ENCODE assay signal across 8 mouse cellular contexts in the genomic region with DNA sequence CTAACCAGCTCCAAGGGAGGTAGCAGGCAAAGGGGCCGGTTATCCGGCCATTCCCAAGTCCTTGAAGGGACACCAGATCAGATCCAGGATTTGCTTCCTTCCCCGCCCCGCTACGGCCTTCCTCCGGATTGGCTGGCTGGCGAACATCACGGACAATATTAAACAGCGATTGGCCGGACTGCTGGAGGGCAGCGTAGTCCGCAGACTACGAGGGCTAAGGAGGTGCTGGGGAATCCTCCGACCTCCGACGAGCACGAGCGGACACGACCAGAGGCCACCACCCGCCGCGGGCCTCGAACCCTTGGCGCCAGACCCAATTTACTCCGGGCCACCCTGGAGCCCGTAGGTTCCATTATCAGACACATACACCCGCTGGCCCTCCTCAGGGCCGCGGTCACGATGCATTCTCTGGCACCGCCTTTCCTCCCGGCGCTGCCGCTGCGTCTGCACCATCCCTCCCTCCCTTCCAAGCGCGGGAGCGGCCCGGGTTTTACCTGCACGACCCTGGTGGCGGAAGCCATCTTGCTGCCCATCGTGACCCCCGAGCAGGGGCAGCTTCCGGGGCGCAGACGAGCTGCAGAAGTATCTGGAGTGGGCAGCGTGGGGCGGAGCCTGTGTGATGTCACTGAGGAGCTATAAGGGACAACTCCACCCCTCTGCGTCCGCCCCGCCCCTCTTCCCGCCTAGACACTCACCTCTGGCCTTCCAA. TPM values are rescaled to one million over a fixed set of nuclear protein-coding genes. Genes with fewer than 3 reads are reported as not detected.
DNase-seq lines count a peak whose midpoint lies in the region; ATAC-seq and TF ChIP-seq lines count a peak whose summit lies in the region.

Gene Mrps36 (minus strand): TSS at position 624 of the 709 bp plus-strand sequence.

- under 1% methylated on average over 52 of the region's 52 CpGs for WGBS in forebrain, embryonic 12.5 days
- under 1% methylated on average over 52 of the region's 52 CpGs for WGBS in heart, postnatal 0 days
- under 1% methylated on average over 52 of the region's 52 CpGs for WGBS in liver, embryonic 16.5 days (ENCODE audit: insufficient replicate concordance)
- WGBS in neural tube, embryonic 13.5 days = under 1% methylated on average over 52 of the region's 52 CpGs

- no peaks in the 10 kb centered on the region for H3K27me3 ChIP-seq in CH12.LX (replicated peaks)
- no peaks in the 10 kb centered on the region for H3K27me3 ChIP-seq in forebrain, embryonic 12.5 days
- H3K27me3 ChIP-seq in heart, postnatal 0 days (ENCODE audit: control insufficient read depth, insufficient read depth, low read length) = no peaks in the 10 kb centered on the region
- no peaks in the 10 kb centered on the region for H3K27me3 ChIP-seq in liver, embryonic 16.5 days (ENCODE audit: control insufficient read depth, insufficient read depth, low read depth, low read length)
- H3K27me3 ChIP-seq in neural tube, embryonic 13.5 days = no peaks in the 10 kb centered on the region
- H3K27me3 ChIP-seq in testis, adult 2 months (ENCODE audit: control insufficient read depth, insufficient read depth, low read length) = no peaks in the 10 kb centered on the region

- dilution Hi-C loops in CH12.LX (cut with MboI; ENCODE audit: extremely low pct_ligation_motif_present, extremely low pct_unique_long_range_greater_than_20kb, low sequenced_read_pairs) = no loop called here

- no peaks in the 10 kb centered on the region for H3K9me3 ChIP-seq in CH12.LX (replicated peaks; ENCODE audit: low read length)
- H3K9me3 ChIP-seq in forebrain, embryonic 12.5 days = no peaks in the 10 kb centered on the region
- no peaks in the 10 kb centered on the region for H3K9me3 ChIP-seq in heart, postnatal 0 days (replicated peaks; ENCODE audit: control insufficient read depth, low read length)
- H3K9me3 ChIP-seq in liver, embryonic 16.5 days (replicated peaks; ENCODE audit: control insufficient read depth, low read length) = no peaks in the 10 kb centered on the region
- H3K9me3 ChIP-seq in neural tube, embryonic 13.5 days = no peaks in the 10 kb centered on the region

- peaks cover 0 to 15% of the 10 kb centered on the region in 2 experiments for H3K36me3 ChIP-seq in CH12.LX (replicated peaks in 1 of 2; ENCODE audit: control insufficient read depth in 1 of 2, insufficient read depth in 1 of 2, low read length in 1 of 2)
- no peaks in the 10 kb centered on the region for H3K36me3 ChIP-seq in forebrain, embryonic 12.5 days (replicated peaks)
- peaks cover 12% of the 10 kb centered on the region; the same call in 1 of the 2 replicates for H3K36me3 ChIP-seq in heart, postnatal 0 days (replicated peaks; ENCODE audit: control insufficient read depth, insufficient read depth, low read length)
- H3K36me3 ChIP-seq in liver, embryonic 16.5 days (ENCODE audit: control insufficient read depth, insufficient read depth) = no peaks in the 10 kb centered on the region
- peaks cover 5% of the 10 kb centered on the region; the same call in 1 of the 2 replicates for H3K36me3 ChIP-seq in neural tube, embryonic 13.5 days
- no peaks in the 10 kb centered on the region for H3K36me3 ChIP-seq in testis, adult 2 months (ENCODE audit: control insufficient read depth, insufficient read depth, low read length)

- in situ Hi-C loops in CH12.LX (cut with MboI; ENCODE audit: low pct_ligation_motif_present, low pct_unique_long_range_greater_than_20kb, low sequenced_read_pairs) = no loop called here

- peaks cover 6 to 22% of the 10 kb centered on the region in 2 experiments for H3K4me1 ChIP-seq in CH12.LX (ENCODE audit: control insufficient read depth in 1 of 2, insufficient read depth in 2 of 2)
- H3K4me1 ChIP-seq in forebrain, embryonic 12.5 days = peaks cover 13% of the 10 kb centered on the region
- peaks cover 8% of the 10 kb centered on the region for H3K4me1 ChIP-seq in heart, postnatal 0 days (ENCODE audit: control insufficient read depth, insufficient read depth)
- peaks cover 32% of the 10 kb centered on the region for H3K4me1 ChIP-seq in liver, embryonic 16.5 days (ENCODE audit: control insufficient read depth, low read depth, low read length)
- peaks cover 16% of the 10 kb centered on the region for H3K4me1 ChIP-seq in neural tube, embryonic 13.5 days (replicated peaks)
- no peaks in the 10 kb centered on the region for H3K4me1 ChIP-seq in testis, adult 2 months (ENCODE audit: control insufficient read depth, insufficient read depth, low read length)

- H3K9ac ChIP-seq in CH12.LX (ENCODE audit: insufficient read depth, low read depth) = peak within 1 kb of the TSS; percentile 90
- H3K9ac ChIP-seq in forebrain, embryonic 12.5 days = peak within 1 kb of the TSS; percentile 80
- peak within 1 kb of the TSS; percentile 85 for H3K9ac ChIP-seq in heart, postnatal 0 days (replicated peaks; ENCODE audit: low read depth, low read length)
- H3K9ac ChIP-seq in liver, embryonic 16.5 days (ENCODE audit: low read depth, low read length) = peak within 1 kb of the TSS; percentile 83
- peak within 1 kb of the TSS; percentile 88 for H3K9ac ChIP-seq in neural tube, embryonic 13.5 days

- ATAC-seq in forebrain, embryonic 12.5 days (ENCODE audit: low FRiP score) = peak; percentile 97
- peak; percentile 94 for ATAC-seq in heart, postnatal 0 days (ENCODE audit: insufficient read depth, low read depth)
- peak; percentile 93 for ATAC-seq in liver, embryonic 16.5 days (ENCODE audit: low read depth)
- ATAC-seq in neural tube, embryonic 13.5 days (ENCODE audit: low read depth) = peak; percentile 98

- DNase-seq in CH12.LX (ENCODE audit: extremely low read depth) = peak; percentile 97
- peak; percentile 95 for DNase-seq in c-Kit-positive CD71-positive TER-119-negative erythroid progenitor cells, embryonic 14.5 days (ENCODE audit: low read depth)
- peak; percentile 96 for DNase-seq in heart, postnatal 0 days (ENCODE audit: low spot score)
- peak; percentile 95 to 98 for DNase-seq in kidney, postnatal 4 days

- peak within 1 kb of the TSS; percentile 76; the same call in 1 of the 2 replicates for H3K4me2 ChIP-seq in CH12.LX (ENCODE audit: insufficient read depth, low read depth, poor library complexity, severe bottlenecking)
- peak within 1 kb of the TSS; percentile 62 for H3K4me2 ChIP-seq in forebrain, embryonic 12.5 days
- peak within 1 kb of the TSS; percentile 76 for H3K4me2 ChIP-seq in heart, postnatal 0 days (ENCODE audit: low read depth, low read length)
- peak within 1 kb of the TSS; percentile 69 for H3K4me2 ChIP-seq in liver, embryonic 16.5 days (ENCODE audit: low read depth, low read length)
- H3K4me2 ChIP-seq in neural tube, embryonic 13.5 days = peak within 1 kb of the TSS; percentile 62

- no peak for TF ChIP-seq EP300 in CH12.LX (IDR thresholded peaks at IDR 0.05; ENCODE audit: low read length)
- no peak for TF ChIP-seq EP300 in heart, postnatal 0 days (IDR thresholded peaks at IDR 0.05; ENCODE audit: low read depth)

- peak; percentile 83 for TF ChIP-seq POLR2A in CH12.LX (IDR thresholded peaks at IDR 0.05; ENCODE audit: low read depth, low read length)
- TF ChIP-seq POLR2A in testis, adult 2 months (IDR thresholded peaks at IDR 0.05; ENCODE audit: control insufficient read depth, low read depth, low read length) = peak; percentile 56

- H3K4me3 ChIP-seq in CH12.LX (replicated peaks in 1 of 3; ENCODE audit: low read depth in 2 of 3, low read length in 2 of 3, poor library complexity in 1 of 3) = peak within 1 kb of the TSS; percentile 81 to 96 (median 94)
- H3K4me3 ChIP-seq in forebrain, embryonic 12.5 days (replicated peaks) = peak within 1 kb of the TSS; percentile 82
- H3K4me3 ChIP-seq in heart, postnatal 0 days (ENCODE audit: low read depth, low read length) = peak within 1 kb of the TSS; percentile 91
- H3K4me3 ChIP-seq in liver, embryonic 16.5 days (ENCODE audit: low read depth, low read length) = peak within 1 kb of the TSS; percentile 84
- peak within 1 kb of the TSS; percentile 77 for H3K4me3 ChIP-seq in neural tube, embryonic 13.5 days
- H3K4me3 ChIP-seq in testis, adult 2 months (ENCODE audit: control insufficient read depth, low read depth, low read length) = peak within 1 kb of the TSS; percentile 100

- peaks cover 20% of the 10 kb centered on the region for H3K79me2 ChIP-seq in CH12.LX (replicated peaks; ENCODE audit: control insufficient read depth, extremely low read depth, insufficient read depth, poor library complexity, severe bottlenecking)

- no peak for TF ChIP-seq RAD21 in CH12.LX (IDR thresholded peaks at IDR 0.05; ENCODE audit: low read depth, low read length)

- TF ChIP-seq CTCF in CH12.LX (conservative IDR thresholded peaks at IDR 0.05 in 1 of 2, IDR thresholded peaks at IDR 0.05 in 1 of 2; ENCODE audit: low read depth in 2 of 2, low read length in 2 of 2) = no peak
- TF ChIP-seq CTCF in heart, postnatal 0 days (IDR thresholded peaks at IDR 0.05; ENCODE audit: low read depth) = no peak
- 0 out of 2 replicates have a peak, but pooled peaks have one; percentile 1 for TF ChIP-seq CTCF in testis, adult 2 months (IDR thresholded peaks at IDR 0.05; ENCODE audit: control insufficient read depth, insufficient read depth, insufficient replicate concordance, low read depth, low read length)

- peak within 1 kb of the TSS; percentile 60 for H3K27ac ChIP-seq in CH12.LX (ENCODE audit: insufficient read depth, low read depth)
- H3K27ac ChIP-seq in forebrain, embryonic 12.5 days = peak within 1 kb of the TSS; percentile 93
- peak within 1 kb of the TSS; percentile 99 for H3K27ac ChIP-seq in heart, postnatal 0 days (ENCODE audit: low read depth)
- H3K27ac ChIP-seq in liver, embryonic 16.5 days (ENCODE audit: low read length) = peak within 1 kb of the TSS; percentile 91
- peak within 1 kb of the TSS; percentile 97 for H3K27ac ChIP-seq in neural tube, embryonic 13.5 days (replicated peaks)
- H3K27ac ChIP-seq in testis, adult 2 months (ENCODE audit: control insufficient read depth, insufficient read depth, low read depth, low read length) = peak within 1 kb of the TSS; percentile 96

TF ChIP-seq in CH12.LX, 34 proteins besides CTCF, POLR2A, EP300 and RAD21 (continues in another document):
- peak; percentile 46; the same call in 1 of the 2 replicates for TF ChIP-seq MEF2A (IDR thresholded peaks at IDR 0.05; ENCODE audit: borderline replicate concordance, low read depth, low read length)
- peak; percentile 88 for TF ChIP-seq MAZ (IDR thresholded peaks at IDR 0.05; ENCODE audit: low read depth, low read length)
- TF ChIP-seq RCOR1 (conservative IDR thresholded peaks at IDR 0.05; ENCODE audit: low read depth, low read length) = no peak

RNA-seq across cellular contexts. Expression of gene Mrps36, which starts in this region (rescaled TPM):
- total RNA-seq in CH12.LX (2012; rRNA removed) (70.0 and 86.0 TPM in 2 replicates), CH12.LX (2014; rRNA removed) (78.3 and 89.3 TPM in 2 replicates)
- polyA plus RNA-seq in CH12.LX (2012; ENCODE audit: insufficient read length, low read depth) = 83.7 and 94.0 TPM in 2 replicates
- polyA plus RNA-seq in forebrain, embryonic 12.5 days (2016; fragmentation: Nextera tagmentation; extraction: Ambion mirVana) = 124 and 132 TPM in 2 replicates
- total RNA-seq in heart, postnatal 0 days (2014; rRNA removed; ENCODE audit: low replicate concordance) = 96.8 and 127 TPM in 2 replicates
- polyA plus RNA-seq in heart, postnatal 0 days (2015; fragmentation: Nextera tagmentation; extraction: Ambion mirVana) = 376 and 415 TPM in 2 replicates
- 92.4 and 98.8 TPM in 2 replicates for polyA plus RNA-seq in liver, embryonic 16.5 days (2015; fragmentation: Nextera tagmentation; extraction: Ambion mirVana)
- 142 and 165 TPM in 2 replicates for polyA plus RNA-seq in neural tube, embryonic 13.5 days (2015; fragmentation: Nextera tagmentation; extraction: Ambion mirVana)
- 143 and 149 TPM in 2 replicates for polyA plus RNA-seq in testis, adult 2 months (2012; rRNA removed)

Comparison
In these comparisons a context has a peak if more than half of its experiments do, and no peak if none do; other contexts are left out.
1. Peak in every context shown above with its lines: DNase-seq, ATAC-seq, H3K4me3 ChIP-seq and H3K27ac ChIP-seq.